Mouse (Mus musculus) liver (tissue): ENCODE data around the gene Foxk1.

Experiments used
- DNase-seq: peaks from one replicate; pipeline ENCODE4 v3.0.0-alpha.2; 2020; ENCODE audit warnings: mixed read lengths

The Foxk1 gene

DNA sequence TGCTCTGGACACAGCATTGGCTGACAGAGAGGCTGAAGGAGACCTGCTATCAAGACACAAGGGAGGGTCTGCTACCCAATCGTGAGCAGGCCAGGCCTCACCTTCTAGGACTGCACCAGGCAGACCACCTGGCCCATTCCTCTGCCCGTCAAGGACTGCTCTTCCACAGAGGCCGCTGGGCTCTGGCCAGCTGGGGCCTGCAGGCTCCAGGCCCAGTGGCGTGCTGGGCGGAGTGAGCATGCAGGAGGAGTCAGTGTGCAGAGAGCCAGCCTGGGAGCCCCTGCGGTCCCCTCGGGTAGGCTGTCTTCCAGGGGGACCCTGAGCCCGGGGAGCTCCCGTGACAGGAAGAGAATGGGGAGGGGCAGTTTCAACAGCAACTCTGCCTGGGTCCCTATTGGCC, 85.4 kb downstream of the Foxk1 start:
- no peak for DNase-seq

DNA sequence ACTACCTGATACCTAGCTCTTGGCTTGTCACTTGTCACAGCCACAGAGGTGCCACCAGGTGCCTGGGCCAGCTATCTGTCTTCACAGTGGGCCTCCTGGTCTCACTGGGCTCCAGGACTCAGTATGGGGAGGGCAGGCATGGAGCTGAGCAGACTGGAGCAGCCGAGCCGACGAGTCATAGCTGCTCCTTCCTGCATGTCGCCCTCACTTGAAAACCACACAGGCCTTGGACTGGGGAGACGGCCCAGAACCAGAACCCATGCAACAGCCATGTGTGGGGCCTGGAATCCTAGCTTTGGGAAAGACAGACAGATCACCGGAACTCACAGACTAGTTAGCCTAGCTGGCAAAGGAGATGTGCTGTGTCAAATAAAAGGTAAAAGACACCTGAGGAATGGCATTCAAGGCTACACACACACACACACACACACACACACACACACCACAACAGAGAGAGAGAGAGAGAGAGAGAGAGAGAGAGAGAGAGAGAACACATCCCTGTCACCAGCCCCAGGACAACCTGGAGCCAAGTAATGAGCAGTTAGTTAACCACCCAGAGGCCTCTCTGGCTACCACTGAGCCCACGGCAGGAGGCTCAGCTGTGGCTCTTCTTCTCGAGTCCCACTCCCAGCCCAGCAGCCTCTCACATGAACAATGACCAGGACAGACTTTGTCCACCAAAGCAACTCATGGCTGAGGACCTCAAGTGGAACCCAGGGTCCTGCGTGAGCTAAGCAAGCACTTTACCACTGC, 88.8 kb downstream of the Foxk1 start:
- no peak for DNase-seq

DNA sequence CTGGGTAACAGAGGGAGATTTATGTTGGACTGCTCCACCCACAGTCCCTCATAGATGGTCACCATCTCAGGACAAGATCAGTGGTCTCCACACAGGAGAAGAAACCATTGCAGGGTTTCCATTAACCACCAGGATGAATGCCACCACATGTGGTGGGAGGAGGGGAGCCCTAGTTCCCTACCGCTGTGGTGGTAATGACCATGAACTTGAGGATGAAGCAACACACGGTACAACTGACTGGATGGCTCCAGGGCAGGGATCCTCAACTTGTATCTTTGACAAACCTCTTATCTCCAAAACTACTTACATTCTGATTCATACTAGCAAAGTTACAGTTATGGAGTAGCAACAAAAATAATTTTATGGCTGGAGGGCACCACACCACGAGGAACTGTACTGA, 92.0 kb downstream of the Foxk1 start:
- DNase-seq: no peak

DNA sequence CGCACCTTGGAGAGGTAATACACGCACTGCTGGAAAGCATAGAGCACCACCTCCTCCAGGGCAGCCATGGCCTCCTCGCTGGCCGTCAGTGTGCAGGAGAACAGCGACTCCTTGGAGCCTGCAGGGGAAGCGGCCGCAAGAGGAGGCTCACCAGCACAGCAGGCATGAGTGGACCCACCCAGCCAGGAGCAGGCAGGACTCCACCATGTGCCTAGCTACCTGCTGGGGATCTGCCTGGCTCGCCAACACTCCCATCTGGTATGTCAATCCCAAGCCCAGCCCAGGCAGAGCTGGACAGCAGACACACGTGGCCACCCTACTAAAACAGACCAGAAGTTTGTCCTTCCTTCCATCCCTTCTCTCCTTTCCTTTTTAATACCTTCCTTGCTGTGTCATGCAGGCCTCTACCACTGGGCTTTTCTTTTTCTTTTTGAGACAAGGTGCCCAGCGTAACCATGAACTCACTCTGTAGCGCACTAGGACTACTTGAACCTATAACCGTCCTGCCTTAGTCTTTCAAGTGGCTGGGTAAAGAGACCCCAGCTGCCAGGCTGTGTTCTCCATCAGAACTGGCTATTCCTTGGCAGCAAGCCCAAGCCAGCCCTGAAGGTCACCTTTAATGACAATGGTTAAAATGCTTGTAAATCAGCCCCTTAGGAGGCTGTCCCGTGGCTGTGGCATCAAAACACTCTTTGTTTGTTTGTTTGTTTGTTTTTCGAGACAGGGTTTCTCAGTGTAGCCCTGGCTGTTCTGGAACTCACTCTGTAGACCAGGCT, 94.2 kb downstream of the Foxk1 start:
- DNase-seq: no peak

DNA sequence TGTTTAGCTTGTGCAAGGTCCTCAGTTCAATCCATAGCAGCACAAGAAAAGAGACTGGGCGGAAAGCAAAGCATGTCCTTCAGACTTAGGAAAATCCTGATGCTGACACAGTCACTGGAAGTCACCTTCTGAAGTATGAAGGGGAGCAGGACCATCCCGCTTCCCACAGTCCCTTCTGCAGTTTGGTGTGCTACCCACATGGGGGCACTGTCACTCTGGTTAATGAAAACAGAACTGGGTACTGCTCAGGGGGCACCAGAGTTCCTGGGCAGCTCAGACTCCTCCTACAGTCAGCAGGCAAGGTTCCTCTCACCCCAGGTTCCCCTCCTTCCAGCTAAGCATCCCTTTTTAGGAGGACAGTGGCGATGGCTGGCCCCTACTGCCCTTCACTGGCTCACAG, 97.7 kb downstream of the Foxk1 start:
- DNase-seq: peak; percentile 30

DNA sequence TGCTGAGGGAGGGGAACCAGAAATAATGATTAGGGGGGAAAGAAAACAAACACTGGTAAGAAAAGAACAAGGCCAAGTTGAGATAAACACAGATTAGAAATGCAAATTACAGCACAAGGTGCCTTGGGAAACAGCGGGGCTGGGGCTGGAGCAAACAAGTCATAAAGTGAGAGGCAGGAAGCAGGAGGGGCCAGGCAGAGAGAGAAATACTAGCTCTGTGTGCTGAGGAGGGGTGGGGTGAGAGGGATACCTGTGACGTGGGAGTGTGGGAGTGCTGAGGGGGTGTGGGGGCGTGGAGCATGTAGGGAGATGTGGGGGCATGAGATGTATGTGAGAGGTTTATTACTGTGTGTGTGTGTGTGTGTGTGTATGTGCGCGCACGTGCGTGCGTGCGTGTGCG, 99.6 kb downstream of the Foxk1 start:
- DNase-seq: no peak

DNA sequence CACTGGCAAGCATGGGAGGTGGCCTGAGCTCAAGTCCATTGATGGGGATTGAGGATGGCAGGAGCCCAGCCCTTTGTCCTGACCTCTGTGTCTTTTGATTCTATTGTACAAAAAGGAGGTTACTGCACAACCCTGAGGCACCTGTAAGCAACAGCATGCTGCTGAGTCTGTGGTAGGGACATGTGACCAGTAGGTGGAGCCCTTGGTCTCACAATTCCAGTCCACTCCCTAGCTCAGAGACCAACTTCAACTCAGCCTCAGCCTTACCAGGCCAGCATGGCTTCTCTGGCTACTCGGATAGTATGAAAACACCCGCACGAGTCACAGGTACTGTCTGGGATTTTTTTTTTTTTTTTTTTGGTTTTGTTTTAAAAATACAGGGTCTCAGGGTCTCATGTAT, 101.1 kb downstream of the Foxk1 start:
- peak; percentile 78 for DNase-seq

DNA sequence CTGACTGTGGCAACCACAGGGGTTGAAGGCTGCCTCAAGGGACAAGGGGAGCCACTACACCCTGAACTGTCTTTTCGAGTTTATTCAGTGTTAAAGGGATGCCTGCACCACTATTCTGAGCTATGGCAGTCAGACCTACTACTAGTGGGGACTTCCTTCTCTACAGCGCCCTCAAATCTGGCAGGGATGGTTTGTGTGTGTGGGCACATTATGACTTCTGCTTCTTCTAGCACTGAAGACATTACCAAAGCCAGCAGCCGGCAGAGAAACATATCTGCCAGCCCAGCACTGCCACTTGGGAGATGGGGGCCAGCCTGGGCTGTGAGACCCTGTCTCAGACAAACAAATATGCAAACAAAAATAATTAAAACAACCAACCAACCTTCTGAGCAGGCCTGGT, 102.9 kb downstream of the Foxk1 start:
- no peak for DNase-seq

DNA sequence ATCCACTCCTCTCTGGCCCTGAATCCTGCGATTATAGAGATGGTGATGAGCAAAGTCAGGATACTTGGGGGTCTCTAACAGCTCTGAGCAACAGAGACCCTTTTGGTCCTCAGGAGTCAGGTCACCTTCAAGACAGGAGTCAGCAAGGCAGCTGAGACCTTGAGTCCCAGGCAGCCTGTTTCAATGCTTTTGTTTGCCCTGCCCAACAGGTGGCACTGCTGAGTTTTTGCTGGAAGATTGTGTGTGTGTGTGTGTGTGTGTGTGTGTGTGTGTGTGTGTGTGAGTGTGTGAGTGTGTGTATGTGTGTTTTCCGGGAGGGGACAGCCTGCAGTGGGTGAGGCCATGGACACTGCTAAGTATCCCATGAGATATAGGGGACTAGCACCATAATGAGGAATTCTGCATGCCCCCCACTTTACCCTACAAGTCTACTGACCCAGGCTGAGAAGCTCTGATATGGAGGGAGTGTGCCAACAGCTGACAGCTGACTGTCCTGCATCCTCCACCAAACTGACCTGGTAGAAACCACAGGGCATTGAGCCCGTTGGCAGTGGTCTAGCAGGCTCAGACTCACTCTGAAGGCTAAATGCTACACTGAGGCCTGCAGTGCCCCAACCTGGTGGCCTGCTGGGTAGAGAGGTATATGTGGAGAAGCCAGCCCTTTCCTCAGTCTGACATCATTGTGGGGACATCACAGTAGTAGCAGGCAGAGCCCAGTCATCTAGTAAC, 104.6 kb downstream of the Foxk1 start:
- peak; percentile 19 for DNase-seq

DNA sequence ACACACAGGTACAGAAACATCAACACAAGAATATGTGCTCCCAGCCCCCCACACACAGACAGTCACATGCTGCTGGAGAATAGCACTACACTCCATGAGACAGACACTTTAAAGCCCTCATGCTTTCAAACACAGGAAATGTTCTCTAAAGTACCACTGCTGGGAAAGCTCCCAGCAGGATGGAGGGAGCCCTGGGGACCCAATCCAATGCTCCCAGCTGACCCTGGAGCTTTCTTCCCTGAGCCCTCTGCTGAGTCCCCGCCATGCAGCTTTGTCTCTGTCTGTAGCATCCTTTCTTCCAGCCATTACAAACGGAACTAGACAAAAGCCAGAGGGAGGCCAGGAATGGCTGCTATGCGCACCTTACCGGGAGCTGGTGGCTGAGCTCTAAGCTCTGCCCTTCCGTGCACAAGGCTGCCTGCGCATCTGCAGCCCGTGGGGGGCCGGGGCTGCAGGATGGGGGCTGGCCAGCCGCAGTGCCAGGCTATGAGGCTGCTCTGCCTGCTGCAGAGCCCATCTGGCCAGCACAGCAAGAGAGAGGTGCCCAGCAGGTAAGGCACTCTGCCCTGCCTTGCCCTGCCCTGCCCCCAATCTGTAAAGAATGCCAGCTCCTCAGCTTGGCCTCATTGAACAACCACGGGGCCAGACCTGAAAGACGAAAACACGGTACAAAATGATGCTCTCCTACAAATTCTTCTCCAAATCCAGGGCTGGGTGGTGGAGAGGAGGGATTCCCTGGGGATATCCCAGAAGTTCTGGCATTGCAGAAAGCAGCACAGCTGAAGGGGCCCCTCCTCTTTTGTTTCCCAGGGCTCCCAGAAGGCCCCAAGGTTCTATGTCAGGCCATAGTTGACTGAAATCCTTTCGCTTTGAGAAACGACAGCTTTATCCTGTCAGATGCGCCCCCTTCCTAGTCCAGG, 108.1 kb downstream of the Foxk1 start:
- no peak for DNase-seq

DNA sequence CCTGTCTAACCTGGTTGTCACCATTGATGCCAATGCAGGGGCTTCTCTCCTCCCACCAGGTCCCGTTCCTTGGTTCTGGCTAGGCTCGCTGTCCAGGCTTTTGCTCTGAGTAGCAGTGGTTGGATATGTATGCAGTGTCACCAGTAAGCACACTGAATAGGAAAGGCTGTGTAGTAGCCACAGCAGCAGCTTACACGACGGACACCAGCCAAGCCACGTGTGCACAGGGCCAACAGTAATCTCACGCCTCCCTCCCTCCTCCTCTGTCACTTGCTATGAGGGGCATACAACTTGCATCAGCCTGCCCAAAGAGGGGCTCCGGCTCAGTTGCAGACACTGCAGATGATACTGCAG, 108.7 kb downstream of the Foxk1 start:
- no peak for DNase-seq
